Mouse (Mus musculus): ENCODE measurements around the gene Cdh4.

DNA sequence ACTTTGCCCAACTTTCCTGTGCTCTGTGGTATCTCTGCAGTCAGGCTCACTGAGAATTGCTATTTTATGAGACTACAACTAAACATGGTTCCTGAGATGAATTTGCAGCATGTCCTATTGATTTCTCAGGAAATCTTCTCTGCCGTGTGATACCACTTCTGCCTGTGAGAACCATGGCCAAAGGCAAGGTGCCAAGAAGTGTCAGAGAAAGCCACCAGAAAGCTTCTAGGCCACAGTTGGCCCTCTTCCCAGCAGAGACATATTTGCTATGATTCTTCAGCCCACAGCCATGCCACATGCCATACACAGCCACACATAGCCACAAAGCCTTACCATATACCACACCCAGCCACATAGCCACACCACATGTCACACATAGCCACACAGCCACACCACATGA, 157.7 kb downstream of the Cdh4 start:
- TF ChIP-seq EP300 (IDR thresholded peaks at IDR 0.05; ENCODE audit: low read depth) (no peak), CTCF (IDR thresholded peaks at IDR 0.05; ENCODE audit: low read depth) (no peak)
